Mouse (Mus musculus) cerebellum, adult 2 months (tissue): ENCODE data around the gene Ppm1j. TPM values are rescaled to one million over a fixed set of nuclear protein-coding genes. Genes with fewer than 3 reads are reported as not detected.
A peak's percentile ranks its signal among the peaks of the same experiment; 100 is the strongest.
"Not testable (repeated sequence)": the region's sequence is repeated elsewhere in the genome, so short reads cannot be mapped to it uniquely, and the experiment has no call there.

Experiments
- DNase-seq, 2 experiments: peaks; one replicate each; pipeline ENCODE4 v3.0.0; 2021
- H3K27ac ChIP-seq: fragments of 200-500 bp; 2 replicates; pipeline ENCODE4 v1.5.1; 2012; ENCODE audit warnings: low read length, control low read depth, inconsistent platforms; ENCODE audit not compliant: insufficient read depth
- H3K27me3 ChIP-seq: fragments of 200-500 bp; 2 replicates; pipeline ENCODE4 v1.6.1; 2012; ENCODE audit warnings: inconsistent platforms, mild to moderate bottlenecking, low read length, moderate library complexity; ENCODE audit not compliant: control insufficient read depth, insufficient read depth
- H3K4me1 ChIP-seq: fragments of 200-500 bp; 2 replicates; pipeline ENCODE4 v1.6.1; 2011; ENCODE audit warnings: low read length; ENCODE audit not compliant: control insufficient read depth, insufficient read depth
- H3K4me3 ChIP-seq: fragments of 200-500 bp; replicated peaks from 2 replicates; pipeline ENCODE3; 2011; ENCODE audit warnings: mild to moderate bottlenecking, low read depth, low read length, control low read depth; ENCODE audit not compliant: insufficient read depth
- CTCF ChIP-seq: fragments of 200-500 bp; IDR thresholded peaks from 2 replicates; pipeline ENCODE4 v1.5.1; 2011; ENCODE audit warnings: low read depth, mild to moderate bottlenecking, control low read depth, low read length, moderate library complexity, borderline replicate concordance; ENCODE audit not compliant: insufficient read depth
- POLR2A ChIP-seq: fragments of 200-500 bp; IDR thresholded peaks from 2 replicates; pipeline ENCODE4 v1.6.1; 2011; ENCODE audit warnings: low read length, control low read depth, borderline replicate concordance; ENCODE audit not compliant: insufficient read depth
- WGBS: fragments of 180-500 bp; shearing (Covaris S2); methylation state at CpG from one replicate; pipeline ENCODE4 v1.1.7; 2018; 5-methylcytosine and 5-hydroxymethylcytosine counted together
- polyA plus RNA-seq: library from polyadenylated mRNA; depleted of rRNA; stranded (reverse); fragments of >200 nt; gene quantifications from 2 replicates; pipeline ENCODE4 v1.2.3, GENCODE M21; 2012; rRNA removed

The Ppm1j gene
- polyA plus RNA-seq, result 4.5 and 6.1 TPM in 2 replicates

DNA sequence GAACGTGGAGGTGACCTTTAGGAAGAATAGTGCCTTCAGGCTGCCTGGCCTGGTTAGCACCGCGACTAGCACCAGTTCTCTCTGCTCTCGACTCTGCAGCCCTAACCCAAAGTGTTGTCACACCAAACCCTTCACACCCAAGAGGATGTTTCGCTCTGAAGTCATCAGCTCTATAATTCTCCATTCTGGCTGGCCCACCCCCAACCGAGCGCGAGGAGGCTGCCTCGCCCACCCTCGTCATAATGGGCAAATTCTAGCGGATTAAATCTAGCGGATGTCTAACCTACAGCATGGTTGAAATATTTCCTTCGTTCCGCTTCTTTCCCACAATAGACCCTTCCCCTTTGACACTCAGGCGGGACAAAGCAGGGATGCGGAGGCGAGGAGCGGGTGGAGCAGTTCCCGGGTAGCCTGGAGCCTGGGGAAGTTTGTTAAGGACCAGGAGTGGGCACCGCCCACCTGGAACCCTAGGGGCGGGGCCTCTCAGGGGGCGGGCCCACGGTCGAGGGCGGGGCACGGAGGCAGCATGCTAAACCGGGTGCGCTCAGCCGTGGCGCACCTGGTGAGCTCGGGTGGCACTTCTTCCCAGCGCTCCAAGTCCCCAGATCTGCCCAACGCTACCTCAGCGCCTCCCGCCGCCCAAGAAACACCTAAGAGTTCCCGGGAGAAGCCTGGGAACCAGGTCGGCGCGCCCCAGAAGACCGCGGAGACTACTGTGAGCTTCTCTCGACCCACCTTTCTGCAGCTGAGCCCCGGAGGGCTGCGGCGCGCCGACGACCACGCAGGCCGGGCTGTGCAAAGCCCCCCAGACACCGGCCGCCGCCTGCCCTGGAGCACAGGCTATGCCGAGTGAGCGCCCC, at the start of gene Ppm1j:
TSS of gene Ppm1j (plus strand) at position 496 of the 860 bp plus-strand sequence.
- Histone ChIP-seq H3K4me3 (peak within 1 kb of the TSS; percentile 18), H3K27ac (no peak within 1 kb of the TSS), H3K4me1 (no peaks in the 10 kb centered on the region), H3K27me3 (no peaks in the 10 kb centered on the region; the same call in 1 of the 2 replicates)
- no peak for TF ChIP-seq POLR2A
- TF ChIP-seq CTCF, result no peak
- peak in 1 of 2 experiments; percentile 13 for DNase-seq
- 2% methylated on average over 56 of the region's 56 CpGs for WGBS

DNA sequence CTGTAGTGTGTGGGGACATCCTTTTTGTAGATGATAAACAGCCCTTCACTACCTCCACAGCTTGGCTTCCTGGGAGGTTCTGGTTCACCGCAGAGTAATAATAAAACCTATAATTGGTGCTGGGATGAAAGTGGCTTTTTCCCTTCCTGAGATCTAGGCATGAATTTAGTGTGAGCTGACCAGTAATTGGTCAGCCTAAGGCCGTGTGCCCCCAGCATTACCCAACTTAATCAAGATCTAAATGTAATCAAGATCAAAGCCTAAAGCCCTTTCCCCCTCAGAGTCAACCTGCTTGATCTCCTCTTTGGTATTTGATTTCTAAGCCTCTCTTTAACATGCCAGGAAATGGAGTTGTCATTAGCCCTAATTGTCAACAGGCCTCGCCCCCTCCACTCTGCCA, 47.9 kb upstream of the Ppm1j start:
- H3K4me1 ChIP-seq, result no peaks in the 10 kb centered on the region
- TF ChIP-seq CTCF (no peak), POLR2A (no peak)

DNA sequence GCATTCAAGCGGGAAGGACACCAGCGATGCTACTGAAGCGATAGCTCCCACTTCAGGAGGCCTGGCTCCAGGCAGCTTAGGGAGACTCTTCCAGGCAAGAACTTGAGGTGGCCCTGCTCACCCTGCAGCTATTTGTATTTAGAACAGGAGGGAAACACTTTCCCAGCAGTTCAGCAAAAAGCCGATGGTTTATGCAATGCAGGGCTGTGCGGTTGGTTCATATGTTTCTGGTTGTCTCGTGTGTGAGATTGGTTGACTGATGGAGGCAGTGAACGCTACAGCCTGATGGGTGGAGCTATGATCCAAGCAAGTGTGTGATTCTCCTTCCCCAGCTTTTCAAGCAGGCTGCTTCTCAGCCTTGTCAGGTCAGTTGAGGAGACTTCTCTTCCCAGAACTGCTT, 46.2 kb upstream of the Ppm1j start:
- no peak for DNase-seq
- WGBS, result 59% methylated on average over 7 of the region's 7 CpGs
- H3K27ac ChIP-seq, result no peak overlapping the region
- H3K27me3 ChIP-seq, result no peaks in the 10 kb centered on the region
- no peaks in the 10 kb centered on the region for H3K4me1 ChIP-seq
- TF ChIP-seq CTCF, result no peak
- TF ChIP-seq POLR2A, result no peak
- H3K4me3 ChIP-seq, result no peak overlapping the region

More for the DNA sequence above, 47.9 kb upstream of the Ppm1j start:
- H3K4me3 ChIP-seq, result no peak overlapping the region
- no peaks in the 10 kb centered on the region for H3K27me3 ChIP-seq
- no peak for DNase-seq
- no peak overlapping the region for H3K27ac ChIP-seq
- 73% methylated on average over 3 of the region's 3 CpGs for WGBS

DNA sequence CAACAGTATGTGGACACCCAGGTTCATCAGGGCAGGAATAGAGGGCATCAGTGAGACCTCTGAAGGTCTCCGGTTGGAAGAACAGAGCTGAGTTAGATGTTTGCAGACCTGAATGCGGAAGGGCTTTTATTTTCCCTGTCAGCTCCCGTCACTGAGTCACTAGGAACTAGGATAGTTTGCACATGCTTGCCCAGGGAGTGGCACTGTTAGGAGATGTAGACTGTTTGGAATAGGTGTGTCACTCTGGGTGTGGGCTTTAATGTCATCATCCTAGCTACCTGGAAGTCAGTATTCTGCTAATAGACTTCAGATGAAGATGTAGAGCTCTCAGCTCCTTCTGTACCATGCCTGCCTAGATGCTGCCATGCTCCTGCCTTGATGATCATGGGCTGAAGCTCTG, 38.9 kb upstream of the Ppm1j start:
- H3K4me3 ChIP-seq, result no peak overlapping the region
- TF ChIP-seq POLR2A, result no peak
- TF ChIP-seq CTCF, result no peak
- no peak overlapping the region for H3K27ac ChIP-seq
- H3K27me3 ChIP-seq, result no peaks in the 10 kb centered on the region; the same call in 1 of the 2 replicates
- H3K4me1 ChIP-seq, result no peaks in the 10 kb centered on the region
- over 99% methylated on average over 3 of the region's 3 CpGs for WGBS
- DNase-seq, result no peak

DNA sequence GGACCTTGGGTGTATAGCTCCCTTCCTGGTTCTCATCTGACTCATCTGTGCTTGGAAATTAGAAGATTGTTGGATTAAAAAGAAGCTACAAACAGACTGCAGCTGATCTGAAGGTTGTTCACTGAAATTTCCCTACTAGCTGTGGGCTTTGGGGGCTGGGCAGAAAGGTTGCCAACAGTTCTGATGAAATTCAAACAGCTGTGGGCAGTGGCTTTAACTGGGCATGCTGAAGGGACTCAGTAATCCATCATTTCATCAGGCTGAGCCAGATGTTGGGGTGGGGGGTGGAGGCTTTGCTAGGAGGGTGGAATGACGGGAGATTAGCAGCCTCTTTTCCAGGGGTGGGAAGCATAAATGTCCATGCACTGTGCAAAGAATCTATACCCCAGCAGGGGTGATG, 37.7 kb upstream of the Ppm1j start:
- WGBS, result 38% methylated on average over 1 of the region's 1 CpGs
- DNase-seq, result no peak
- H3K27me3 ChIP-seq, result no peaks in the 10 kb centered on the region; the same call in 1 of the 2 replicates

DNA sequence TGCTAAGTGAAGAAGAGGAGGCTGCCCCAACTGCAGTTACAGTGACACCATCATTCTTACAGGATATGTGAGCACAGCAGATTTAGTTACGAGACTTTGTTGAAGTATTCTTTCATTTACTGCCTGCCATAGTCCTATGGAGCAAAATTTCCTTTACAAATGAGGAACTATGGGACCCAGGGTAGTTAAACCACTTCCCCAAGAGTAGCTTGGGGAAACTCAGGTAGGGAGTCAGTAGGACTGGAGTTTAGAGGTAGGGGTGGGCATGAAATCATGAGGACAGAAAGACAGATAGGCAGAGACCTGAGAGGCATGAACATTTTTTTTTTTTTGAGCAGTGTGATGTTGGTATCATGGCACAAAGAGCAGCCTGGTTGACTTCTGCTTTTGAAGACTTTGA, 37.0 kb upstream of the Ppm1j start:
- no peak overlapping the region for H3K4me3 ChIP-seq
- DNase-seq, result no peak
- 85% methylated on average over 1 of the region's 1 CpGs for WGBS
- no peaks in the 10 kb centered on the region for H3K4me1 ChIP-seq
- H3K27ac ChIP-seq, result no peak overlapping the region
- H3K27me3 ChIP-seq, result no peaks in the 10 kb centered on the region; the same call in 1 of the 2 replicates
- no peak for TF ChIP-seq CTCF
- TF ChIP-seq POLR2A, result no peak

More for the DNA sequence above, 37.7 kb upstream of the Ppm1j start:
- Histone ChIP-seq H3K27ac (no peak overlapping the region), H3K4me1 (no peaks in the 10 kb centered on the region), H3K4me3 (no peak overlapping the region)
- TF ChIP-seq CTCF (no peak), POLR2A (no peak)

DNA sequence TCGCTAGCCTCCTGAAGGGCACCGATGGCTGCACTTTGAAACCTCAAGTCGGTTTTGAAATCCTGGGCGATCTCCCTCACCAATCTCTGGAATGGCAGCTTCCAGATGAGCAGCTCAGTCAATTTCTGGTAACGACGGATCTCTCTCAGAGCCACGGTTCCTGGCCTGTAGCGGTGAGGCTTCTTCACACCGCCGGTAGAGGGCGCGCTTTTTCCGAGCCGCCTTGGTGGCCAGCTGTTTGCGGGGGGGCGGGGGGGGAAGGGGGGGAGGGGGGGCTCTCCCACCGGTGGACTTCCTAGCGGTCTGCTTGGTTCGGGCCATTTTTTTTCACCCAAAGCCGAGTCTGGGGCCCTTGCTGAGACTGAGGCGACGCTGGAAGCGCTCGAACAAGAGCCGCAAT, 28.0 kb upstream of the Ppm1j start:
- 18% methylated on average over 24 of the region's 25 CpGs for WGBS
- H3K4me3 ChIP-seq, H3K27ac ChIP-seq, DNase-seq, H3K27me3 ChIP-seq, H3K4me1 ChIP-seq: not testable (repeated sequence)

GRCm38 (mm10) chr3:104758406-104758805, 22.4 kb upstream of the Ppm1j start:
- peak; percentile 55 to 63 for DNase-seq
- 2% methylated on average over 27 of the region's 27 CpGs for WGBS
- Histone ChIP-seq H3K27ac (no peak overlapping the region), H3K4me1 (no peaks in the 10 kb centered on the region), H3K27me3 (no peaks in the 10 kb centered on the region), H3K4me3 (peak overlapping the region; percentile 52)
- TF ChIP-seq CTCF (peak; percentile 69), POLR2A (no peak)
